Mouse (Mus musculus): ENCODE measurements around the gene Snx32.
A peak's percentile ranks its signal among the peaks of the same experiment; 100 is the strongest.

Snx32 gene

GRCm38 (mm10) chr19:5456241-5456921 is 54.0 kb downstream of the Snx32 start:
- DNase-seq, result no peak

DNA sequence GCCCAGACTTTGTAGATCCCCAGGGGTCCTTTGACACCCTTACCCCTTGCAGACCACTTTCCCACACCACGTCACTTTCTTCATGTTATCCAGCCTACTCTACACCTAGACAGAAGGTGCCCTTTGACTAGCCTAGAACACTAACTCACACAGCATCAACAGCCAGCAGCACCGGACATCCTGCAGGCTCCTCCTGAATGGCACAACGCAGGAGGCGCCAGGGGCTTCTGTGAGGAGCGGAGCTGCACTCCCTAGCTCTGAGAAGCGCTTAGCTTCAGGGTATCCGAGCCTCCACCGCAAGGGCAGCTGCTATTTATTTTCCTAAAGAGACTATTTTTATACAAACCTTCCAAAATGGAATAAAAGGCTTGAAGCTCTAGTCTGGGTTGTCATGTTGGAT is 54.8 kb downstream of the Snx32 start:
- DNase-seq, result no peak

- no peak for DNase-seq
Measured at GRCm38 (mm10) chr19:5455037-5455436, 55.3 kb downstream of the Snx32 start.

DNA sequence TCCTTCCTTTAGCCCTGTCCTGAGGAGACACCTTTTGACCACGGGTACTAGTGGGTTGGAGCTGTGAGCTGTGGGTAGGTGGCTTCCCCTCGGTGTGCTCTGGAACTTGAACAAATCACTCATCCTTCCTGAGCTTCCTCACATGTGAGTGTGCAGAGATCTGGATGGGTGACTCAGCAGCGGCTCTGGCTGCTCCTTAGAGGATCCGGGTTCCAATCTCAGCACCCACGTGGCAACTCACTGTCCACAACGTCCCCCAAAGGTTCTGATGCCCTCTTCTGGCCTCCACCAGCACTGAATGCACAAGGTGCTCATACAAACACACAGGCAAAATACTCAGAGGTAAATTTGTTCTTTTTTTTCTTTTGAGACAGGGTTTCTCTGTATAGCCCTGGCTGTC is 58.6 kb downstream of the Snx32 start:
- DNase-seq, result no peak

DNA sequence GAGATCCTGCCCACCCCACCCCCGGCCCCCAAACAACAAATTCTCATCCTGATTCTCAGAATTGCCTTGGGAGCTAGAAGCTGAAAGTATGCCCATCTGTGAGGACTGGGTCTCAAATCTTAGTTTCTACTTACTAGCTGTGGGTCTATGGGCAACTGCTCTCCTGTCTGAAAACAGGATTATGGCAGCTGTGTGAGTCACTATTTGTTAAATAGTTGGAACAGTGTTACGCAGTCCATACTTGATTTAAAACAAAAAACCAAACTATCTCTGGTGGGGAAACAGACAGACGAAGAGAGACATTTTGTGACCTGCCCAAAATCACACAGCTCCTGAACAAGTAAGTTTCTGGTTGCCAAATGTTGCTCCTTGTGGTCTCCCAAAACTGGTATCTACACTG is 60.7 kb downstream of the Snx32 start:
- no peak for DNase-seq

DNA sequence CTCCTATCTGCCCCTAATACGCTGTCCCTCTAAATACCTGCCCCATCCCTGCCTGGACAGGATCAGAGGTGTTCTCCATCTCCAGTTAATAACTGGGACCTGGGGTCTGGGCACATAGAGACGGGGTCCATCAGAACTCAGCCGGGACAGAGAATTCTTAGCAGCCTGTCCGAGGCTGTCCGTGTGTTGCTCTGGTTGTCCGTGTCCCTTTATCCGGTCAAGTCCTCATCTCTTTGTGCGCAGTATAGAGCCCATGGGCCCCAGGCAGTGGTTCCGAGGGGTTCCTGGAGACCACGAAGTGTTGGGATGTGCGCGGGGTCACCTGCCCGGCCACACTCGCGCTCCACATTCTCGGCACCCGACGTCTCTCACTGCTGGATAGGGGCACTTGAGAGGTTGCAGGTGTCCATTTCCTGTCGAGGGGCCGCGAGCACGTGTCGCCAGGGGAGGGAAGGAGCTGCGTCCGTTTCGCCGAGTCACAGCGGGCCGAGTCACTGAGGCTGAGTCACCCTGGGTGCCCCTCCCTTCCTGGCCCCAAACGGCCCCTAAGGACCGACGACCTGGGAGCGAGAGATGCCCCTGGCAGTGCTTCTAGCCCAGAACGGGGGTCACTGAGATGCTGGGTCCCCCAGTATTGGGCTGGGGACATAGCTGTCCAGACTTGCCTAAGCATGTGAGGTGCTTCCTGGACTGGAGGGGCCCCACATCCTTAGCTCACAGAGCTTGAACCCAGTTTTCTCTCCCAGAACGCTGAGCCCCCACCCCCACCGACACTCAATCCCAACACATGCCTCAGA is 61.8 kb downstream of the Snx32 start:
- no peak for DNase-seq

GRCm38 (mm10) chr19:5447515-5448353 is 62.6 kb downstream of the Snx32 start, which contains the start of gene Fosl1:
Gene Fosl1, plus strand, starts transcription at chr19:5447547.
- peak; percentile 74 to 81 for DNase-seq

DNA sequence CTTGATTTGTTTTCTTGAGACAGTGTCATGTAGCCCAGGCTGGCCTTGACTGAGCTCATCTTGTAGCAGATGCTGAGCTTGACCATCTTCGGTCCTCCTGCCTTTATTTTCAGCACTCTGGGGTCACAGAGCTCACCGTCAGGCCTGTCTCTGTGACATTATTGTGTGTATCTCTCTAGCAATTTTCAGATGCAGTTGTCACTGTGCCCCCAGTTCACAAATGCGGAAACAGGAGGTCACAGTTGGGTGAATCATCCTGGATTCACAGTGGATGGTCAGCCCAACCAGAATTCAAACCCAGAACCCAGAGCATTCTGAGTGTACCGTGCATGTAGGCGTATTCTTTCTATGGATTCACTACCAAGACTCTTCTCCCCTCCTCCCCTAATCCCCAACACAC is 64.6 kb downstream of the Snx32 start:
- DNase-seq, result no peak

DNA sequence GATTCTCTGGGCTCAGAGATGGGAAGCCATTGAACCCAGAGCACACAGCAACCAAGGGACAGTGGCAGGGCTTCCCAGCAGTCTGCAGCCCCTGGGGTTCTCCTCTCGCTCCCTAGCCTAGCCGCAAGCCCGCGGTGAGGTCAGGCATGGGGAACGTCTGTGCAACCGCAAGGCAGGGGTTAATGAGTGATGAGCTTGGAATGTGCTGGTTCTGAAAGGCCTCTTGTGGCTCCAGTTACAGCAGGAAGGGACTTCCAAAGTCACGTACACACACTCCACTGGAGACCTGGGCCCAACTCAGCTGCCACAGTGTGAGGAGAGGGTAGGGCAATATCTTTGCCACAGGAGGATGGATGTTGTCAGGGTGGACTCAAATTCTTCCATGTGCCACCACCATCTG is 65.4 kb downstream of the Snx32 start:
- DNase-seq, result no peak

GRCm38 (mm10) chr19:5444371-5444908 is 65.9 kb downstream of the Snx32 start:
- DNase-seq, result no peak

All from cerebellum, postnatal 14 days (tissue).